Mouse (Mus musculus) spleen, adult 2 months (tissue): ENCODE results near the gene Lcn5. TPM values are rescaled to one million over a fixed set of nuclear protein-coding genes. Genes with fewer than 3 reads are reported as not detected.

Source experiments
- polyA plus RNA-seq: library from polyadenylated mRNA; depleted of rRNA; stranded (reverse); fragments of >200 nt; gene quantifications from 2 replicates; pipeline ENCODE4 v1.2.3, GENCODE M21; 2012; rRNA removed

Gene Lcn5
- polyA plus RNA-seq, 1 experiment = not detected

Other genes with a start within 250 kb of the Lcn5 start
- 2.4 and 3.7 TPM in 2 replicates for gene Fut7, start 234.7 kb upstream of the Lcn5 start, polyA plus RNA-seq
- gene Abca2, start 229.2 kb upstream of the Lcn5 start, polyA plus RNA-seq = 61.1 and 67.6 TPM in 2 replicates
- gene Clic3, start 201.1 kb upstream of the Lcn5 start, polyA plus RNA-seq = 2.5 and 3.1 TPM in 2 replicates
- 68.7 and 86.4 TPM in 2 replicates for gene Paxx, start 196.9 kb upstream of the Lcn5 start, polyA plus RNA-seq
- 0.27 and 7.8 TPM in 2 replicates for gene Ptgds, start 187.9 kb upstream of the Lcn5 start, polyA plus RNA-seq
- gene Lcn12, start 164.0 kb upstream of the Lcn5 start, polyA plus RNA-seq = not detected in 2 replicates
- 34.7 and 42.0 TPM in 2 replicates for gene Fbxw5, start 157.2 kb upstream of the Lcn5 start, polyA plus RNA-seq
- 1.9 TPM in 2 replicates for gene C8g, start 156.2 kb upstream of the Lcn5 start, polyA plus RNA-seq
- gene Traf2, start 111.0 kb upstream of the Lcn5 start, polyA plus RNA-seq = 21.6 and 22.6 TPM in 2 replicates
- 56.2 and 74.7 TPM in 2 replicates for gene Edf1, start 100.1 kb upstream of the Lcn5 start, polyA plus RNA-seq
- 2.2 and 4.0 TPM in 2 replicates for gene Mamdc4, start 83.1 kb upstream of the Lcn5 start, polyA plus RNA-seq
- gene Phpt1, start 82.7 kb upstream of the Lcn5 start, polyA plus RNA-seq = 22.5 and 28.5 TPM in 2 replicates
- 6.3 and 7.6 TPM in 2 replicates for gene Ajm1, start 76.2 kb upstream of the Lcn5 start, polyA plus RNA-seq
- 43.6 and 55.1 TPM in 2 replicates for gene Rabl6, start 49.4 kb upstream of the Lcn5 start, polyA plus RNA-seq
- gene Ccdc183, start 40.3 kb upstream of the Lcn5 start, polyA plus RNA-seq = not detected in 2 replicates
- 16.4 and 16.8 TPM in 2 replicates for gene Tmem141, start 35.9 kb upstream of the Lcn5 start, polyA plus RNA-seq
- 71.2 and 120 TPM in 2 replicates for gene Fcna, start 29.9 kb upstream of the Lcn5 start, polyA plus RNA-seq
- gene Lcn8, start 4.8 kb upstream of the Lcn5 start, polyA plus RNA-seq = not detected in 2 replicates
- not detected in 2 replicates for gene Lcn6, start 18.8 kb downstream of the Lcn5 start, polyA plus RNA-seq
- gene Lcn10, start 24.8 kb downstream of the Lcn5 start, polyA plus RNA-seq = not detected in 2 replicates
- gene Obp2a, start 42.1 kb downstream of the Lcn5 start, polyA plus RNA-seq = not detected in 2 replicates
- gene Bmyc, start 48.8 kb downstream of the Lcn5 start, polyA plus RNA-seq = 55.3 and 83.7 TPM in 2 replicates
- not detected in 2 replicates for gene Obp2b, start 79.1 kb downstream of the Lcn5 start, polyA plus RNA-seq
- not detected in 2 replicates for gene Lcn3, start 107.6 kb downstream of the Lcn5 start, polyA plus RNA-seq
- not detected in 2 replicates for gene Lcn11, start 119.1 kb downstream of the Lcn5 start, polyA plus RNA-seq
- gene Gm13539, start 124.3 kb downstream of the Lcn5 start, polyA plus RNA-seq = not detected in 2 replicates
- gene Glt6d1, start 157.9 kb downstream of the Lcn5 start, polyA plus RNA-seq = not detected in 2 replicates
- gene Lcn9, start 165.2 kb downstream of the Lcn5 start, polyA plus RNA-seq = not detected in 2 replicates
- not detected in 2 replicates for gene Sohlh1, start 189.3 kb downstream of the Lcn5 start, polyA plus RNA-seq
- 0.16 and 0.40 TPM in 2 replicates for gene Kcnt1, start 205.8 kb downstream of the Lcn5 start, polyA plus RNA-seq